Mouse (Mus musculus): Measurements from ENCODE around the gene Rad54l2. TPM values are rescaled to one million over a fixed set of nuclear protein-coding genes. Genes with fewer than 3 reads are reported as not detected.

The Rad54l2 gene
- polyA plus RNA-seq, 1 experiment from 2014 or later, result 1.6 TPM

- 78% methylated on average over 2 of the region's 2 CpGs for WGBS
- Histone ChIP-seq H3K36me3 (ENCODE audit: control insufficient read depth, insufficient read depth, low read length) (peaks cover 20% of the 10 kb centered on the region), H3K4me3 (ENCODE audit: low read depth, low read length) (no peak overlapping the region), H3K27me3 (ENCODE audit: control insufficient read depth, insufficient read depth, low read length) (no peaks in the 10 kb centered on the region), H3K4me2 (replicated peaks; ENCODE audit: low read depth) (no peak overlapping the region), H3K4me1 (replicated peaks; ENCODE audit: control insufficient read depth, insufficient read depth) (no peaks in the 10 kb centered on the region), H3K9ac (ENCODE audit: low read length) (no peak overlapping the region), H3K27ac (replicated peaks) (no peak overlapping the region), H3K9me3 (ENCODE audit: control insufficient read depth, low read length) (no peaks in the 10 kb centered on the region)
- ATAC-seq (ENCODE audit: low FRiP score, low TSS enrichment) (no peak), DNase-seq (ENCODE audit: low spot score) (no peak)
- no peak for TF ChIP-seq CTCF (IDR thresholded peaks at IDR 0.05; ENCODE audit: low read depth)
- TF ChIP-seq EP300 (optimal IDR thresholded peaks at IDR 0.05), result no peak
Observed at GRCm38 (mm10) chr9:106673860-106674259, 115.1 kb downstream of the Rad54l2 start.

GRCm38 (mm10) chr9:106664856-106665255 lies 124.1 kb downstream of the Rad54l2 start:
- TF ChIP-seq CTCF (IDR thresholded peaks at IDR 0.05; ENCODE audit: low read depth) (no peak), EP300 (optimal IDR thresholded peaks at IDR 0.05) (no peak)
- no peak for ATAC-seq (ENCODE audit: low FRiP score, low TSS enrichment)
- Histone ChIP-seq H3K27me3 (ENCODE audit: control insufficient read depth, insufficient read depth, low read length) (no peaks in the 10 kb centered on the region), H3K9ac (ENCODE audit: low read length) (no peak overlapping the region), H3K36me3 (ENCODE audit: control insufficient read depth, insufficient read depth, low read length) (peaks cover 30% of the 10 kb centered on the region), H3K4me3 (ENCODE audit: low read depth, low read length) (no peak overlapping the region), H3K4me1 (replicated peaks; ENCODE audit: control insufficient read depth, insufficient read depth) (no peaks in the 10 kb centered on the region), H3K27ac (replicated peaks) (no peak overlapping the region), H3K4me2 (replicated peaks; ENCODE audit: low read depth) (no peak overlapping the region), H3K9me3 (ENCODE audit: control insufficient read depth, low read length) (no peaks in the 10 kb centered on the region)
- 84% methylated on average over 6 of the region's 6 CpGs for WGBS
- no peak for DNase-seq (ENCODE audit: low spot score)

- ATAC-seq (ENCODE audit: low FRiP score, low TSS enrichment) (no peak), DNase-seq (ENCODE audit: low spot score) (no peak)
- no peak overlapping the region for H3K4me3 ChIP-seq (ENCODE audit: low read depth, low read length)
- whole genome bisulfite sequencing, result 89% methylated on average over 4 of the region's 4 CpGs
- no peaks in the 10 kb centered on the region for H3K4me1 ChIP-seq (replicated peaks; ENCODE audit: control insufficient read depth, insufficient read depth)
- peaks cover 30% of the 10 kb centered on the region for H3K36me3 ChIP-seq (ENCODE audit: control insufficient read depth, insufficient read depth, low read length)
- TF ChIP-seq CTCF (IDR thresholded peaks at IDR 0.05; ENCODE audit: low read depth), result no peak
- no peak for TF ChIP-seq EP300 (optimal IDR thresholded peaks at IDR 0.05)
- no peak overlapping the region for H3K9ac ChIP-seq (ENCODE audit: low read length)
- no peaks in the 10 kb centered on the region for H3K9me3 ChIP-seq (ENCODE audit: control insufficient read depth, low read length)
- no peaks in the 10 kb centered on the region for H3K27me3 ChIP-seq (ENCODE audit: control insufficient read depth, insufficient read depth, low read length)
- H3K27ac ChIP-seq (replicated peaks), result no peak overlapping the region
- no peak overlapping the region for H3K4me2 ChIP-seq (replicated peaks; ENCODE audit: low read depth)
Observed at GRCm38 (mm10) chr9:106664433-106664832, 124.6 kb downstream of the Rad54l2 start.

DNA sequence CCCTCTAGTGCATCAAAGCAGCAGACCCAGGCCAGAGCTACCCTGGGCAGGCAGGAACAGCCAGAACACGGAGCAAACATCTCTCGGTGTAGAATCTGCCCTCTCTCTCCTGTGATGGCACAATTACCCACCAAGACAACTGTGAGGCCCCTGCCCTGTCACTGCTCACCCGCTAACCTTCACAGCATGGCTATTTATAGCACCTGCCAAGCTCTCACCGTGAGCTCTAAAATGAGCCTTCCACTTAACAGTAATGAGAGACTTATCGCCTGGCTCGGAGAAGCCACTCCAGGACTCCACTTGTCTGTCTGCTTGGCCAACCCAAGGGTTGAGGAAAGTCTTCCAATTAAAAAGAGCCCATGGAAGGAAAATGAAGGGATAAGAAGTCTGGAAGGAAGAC lies 125.8 kb downstream of the Rad54l2 start:
- H3K4me1 ChIP-seq (replicated peaks; ENCODE audit: control insufficient read depth, insufficient read depth), result no peaks in the 10 kb centered on the region
- H3K27ac ChIP-seq (replicated peaks), result no peak overlapping the region
- H3K4me2 ChIP-seq (replicated peaks; ENCODE audit: low read depth), result no peak overlapping the region
- H3K36me3 ChIP-seq (ENCODE audit: control insufficient read depth, insufficient read depth, low read length), result peaks cover 36% of the 10 kb centered on the region
- no peak overlapping the region for H3K4me3 ChIP-seq (ENCODE audit: low read depth, low read length)
- ATAC-seq (ENCODE audit: low FRiP score, low TSS enrichment), result no peak
- no peak overlapping the region for H3K9ac ChIP-seq (ENCODE audit: low read length)
- DNase-seq (ENCODE audit: low spot score), result no peak
- WGBS, result 85% methylated on average over 6 of the region's 6 CpGs
- H3K27me3 ChIP-seq (ENCODE audit: control insufficient read depth, insufficient read depth, low read length), result no peaks in the 10 kb centered on the region
- H3K9me3 ChIP-seq (ENCODE audit: control insufficient read depth, low read length), result no peaks in the 10 kb centered on the region
- no peak for TF ChIP-seq CTCF (IDR thresholded peaks at IDR 0.05; ENCODE audit: low read depth)
- no peak for TF ChIP-seq EP300 (optimal IDR thresholded peaks at IDR 0.05)

DNA sequence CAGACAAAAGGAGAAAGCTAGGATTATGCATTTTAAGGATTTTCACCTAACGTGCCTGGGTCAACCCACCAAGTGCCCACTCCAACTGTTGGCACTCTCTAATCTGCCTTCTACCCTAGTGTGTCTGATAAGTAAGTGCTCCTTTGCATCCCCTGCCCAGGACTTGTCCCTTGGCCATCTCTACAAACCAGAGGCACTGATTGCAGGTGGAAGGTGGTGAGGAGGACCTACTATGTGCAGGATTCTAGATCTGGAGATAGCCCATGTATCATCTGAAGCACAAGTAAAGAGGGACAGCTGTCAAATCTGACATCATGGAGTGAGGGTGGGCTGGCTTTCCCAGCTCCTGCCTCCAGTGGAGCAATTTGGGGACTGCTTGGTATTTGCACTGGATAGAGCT lies 129.1 kb downstream of the Rad54l2 start:
- DNase-seq (ENCODE audit: low spot score), result no peak
- Histone ChIP-seq H3K27me3 (ENCODE audit: control insufficient read depth, insufficient read depth, low read length) (peaks cover 7% of the 10 kb centered on the region; the same call in 1 of the 2 replicates), H3K4me3 (ENCODE audit: low read depth, low read length) (no peak overlapping the region), H3K4me1 (replicated peaks; ENCODE audit: control insufficient read depth, insufficient read depth) (no peaks in the 10 kb centered on the region), H3K9ac (ENCODE audit: low read length) (no peak overlapping the region), H3K4me2 (replicated peaks; ENCODE audit: low read depth) (no peak overlapping the region), H3K9me3 (ENCODE audit: control insufficient read depth, low read length) (no peaks in the 10 kb centered on the region), H3K36me3 (ENCODE audit: control insufficient read depth, insufficient read depth, low read length) (peaks cover 34% of the 10 kb centered on the region), H3K27ac (replicated peaks) (no peak overlapping the region)
- 82% methylated on average over 1 of the region's 1 CpGs for WGBS
- ATAC-seq (ENCODE audit: low FRiP score, low TSS enrichment), result no peak
- TF ChIP-seq CTCF (IDR thresholded peaks at IDR 0.05; ENCODE audit: low read depth) (no peak), EP300 (optimal IDR thresholded peaks at IDR 0.05) (no peak)

- 66% methylated on average over 7 of the region's 7 CpGs for WGBS
- TF ChIP-seq EP300 (optimal IDR thresholded peaks at IDR 0.05), result no peak
- TF ChIP-seq CTCF (IDR thresholded peaks at IDR 0.05; ENCODE audit: low read depth), result no peak
- H3K4me3 ChIP-seq (ENCODE audit: low read depth, low read length), result no peak overlapping the region
- no peak overlapping the region for H3K4me2 ChIP-seq (replicated peaks; ENCODE audit: low read depth)
- H3K9me3 ChIP-seq (ENCODE audit: control insufficient read depth, low read length), result no peaks in the 10 kb centered on the region
- no peak overlapping the region for H3K9ac ChIP-seq (ENCODE audit: low read length)
- H3K27me3 ChIP-seq (ENCODE audit: control insufficient read depth, insufficient read depth, low read length), result peaks cover 7% of the 10 kb centered on the region; the same call in 1 of the 2 replicates
- DNase-seq (ENCODE audit: low spot score) (no peak), ATAC-seq (ENCODE audit: low FRiP score, low TSS enrichment) (no peak)
- no peak overlapping the region for H3K27ac ChIP-seq (replicated peaks)
- peaks cover 34% of the 10 kb centered on the region for H3K36me3 ChIP-seq (ENCODE audit: control insufficient read depth, insufficient read depth, low read length)
- H3K4me1 ChIP-seq (replicated peaks; ENCODE audit: control insufficient read depth, insufficient read depth), result no peaks in the 10 kb centered on the region
Observed at GRCm38 (mm10) chr9:106659441-106659840, 129.6 kb downstream of the Rad54l2 start.
